Mouse (Mus musculus) retina, embryonic 14.5 days (tissue): ENCODE data around the gene Tmf1.

ENCODE experiments used
- DNase-seq: peaks from one replicate; pipeline ENCODE4 v3.0.0-alpha.2; 2015; ENCODE audit warnings: low spot score

Tmf1 gene

DNA sequence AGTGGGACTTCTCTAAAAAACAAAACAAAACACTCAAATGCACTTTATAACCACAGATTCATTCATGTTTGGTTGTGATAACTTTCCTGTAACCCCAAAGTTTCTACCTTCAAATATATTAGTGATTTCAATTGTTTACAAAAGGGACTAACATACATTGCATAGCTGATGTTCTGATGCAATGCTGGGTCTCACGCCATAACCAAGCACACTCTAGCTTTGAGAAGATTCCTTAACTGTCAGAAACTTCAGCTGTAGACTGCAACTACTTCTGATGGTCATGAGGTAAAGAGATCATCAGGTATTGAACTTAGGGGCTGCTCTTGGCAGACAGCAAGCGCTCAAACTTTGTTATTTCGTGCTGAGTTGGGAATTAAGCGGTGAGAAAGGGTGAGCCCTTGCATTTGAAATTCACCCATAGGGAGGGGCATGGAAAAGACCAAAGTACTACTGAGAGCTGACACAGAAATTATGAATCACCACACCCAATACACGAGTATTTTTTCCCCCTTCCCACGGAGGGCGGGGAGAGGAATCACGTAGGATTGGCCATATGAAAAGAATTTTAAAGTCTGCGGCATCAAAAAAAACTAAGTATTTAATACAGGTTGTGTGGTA, 25.4 kb upstream of the Tmf1 start:
- no peak for DNase-seq

DNA sequence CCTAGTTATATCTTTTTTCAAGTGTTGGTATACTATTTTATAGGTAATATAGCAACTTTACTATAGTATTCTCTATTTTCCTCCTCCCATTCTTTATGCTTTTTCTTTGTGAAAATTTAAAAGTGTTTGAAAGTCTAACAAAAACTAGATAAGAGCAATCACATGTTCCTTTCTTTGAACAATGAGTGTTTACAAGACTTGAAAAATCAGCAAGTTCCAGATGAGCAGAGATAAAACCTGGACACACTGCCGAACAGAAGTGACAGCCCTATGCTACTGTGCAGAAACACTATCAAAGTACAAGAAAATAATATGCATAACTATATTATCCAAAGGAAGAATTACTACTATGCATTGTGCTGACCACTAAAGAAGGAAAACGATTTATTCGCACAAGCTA, 23.6 kb upstream of the Tmf1 start:
- DNase-seq = no peak

DNA sequence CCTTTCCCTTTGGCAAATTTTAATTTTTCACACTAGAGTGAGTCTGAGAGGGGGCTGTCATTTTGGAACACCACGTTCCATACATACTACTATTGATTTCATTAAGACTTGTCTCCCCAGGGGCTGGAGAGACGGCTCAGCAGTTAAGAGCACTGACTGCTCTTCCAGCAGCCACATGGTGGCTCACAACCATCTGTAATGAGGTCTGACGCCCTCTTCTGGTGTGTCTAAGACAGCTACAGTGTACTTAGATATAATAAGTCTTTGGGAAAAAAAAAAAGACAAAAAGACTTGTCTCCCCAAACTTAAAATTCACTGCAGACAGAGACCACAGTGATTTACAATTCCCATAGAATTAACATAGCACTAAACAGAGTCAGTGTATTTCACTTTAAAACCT, 21.5 kb upstream of the Tmf1 start:
- no peak for DNase-seq

DNA sequence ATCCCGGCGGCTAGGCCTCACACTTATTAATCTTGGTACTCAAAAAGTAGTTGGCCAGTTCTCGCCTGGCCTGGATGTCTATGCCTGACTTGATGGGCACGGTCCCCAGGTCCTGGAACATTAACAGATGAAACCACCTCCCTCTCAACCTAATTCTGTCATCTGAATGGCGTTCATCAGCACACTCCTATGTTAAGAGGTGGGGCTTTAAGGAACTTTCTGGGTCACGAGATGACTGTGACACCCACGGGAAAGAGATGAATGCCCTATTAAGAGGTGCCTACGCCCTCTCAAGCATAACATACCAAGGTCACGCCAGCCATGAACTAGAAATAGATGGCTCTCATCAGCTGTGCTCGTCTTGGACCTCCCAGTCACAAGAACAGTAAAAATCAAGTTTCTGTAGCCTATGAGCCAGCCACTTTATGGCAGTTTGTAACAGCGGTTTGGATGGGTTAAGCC, 476 bp upstream of the Tmf1 start:
- DNase-seq = no peak

DNA sequence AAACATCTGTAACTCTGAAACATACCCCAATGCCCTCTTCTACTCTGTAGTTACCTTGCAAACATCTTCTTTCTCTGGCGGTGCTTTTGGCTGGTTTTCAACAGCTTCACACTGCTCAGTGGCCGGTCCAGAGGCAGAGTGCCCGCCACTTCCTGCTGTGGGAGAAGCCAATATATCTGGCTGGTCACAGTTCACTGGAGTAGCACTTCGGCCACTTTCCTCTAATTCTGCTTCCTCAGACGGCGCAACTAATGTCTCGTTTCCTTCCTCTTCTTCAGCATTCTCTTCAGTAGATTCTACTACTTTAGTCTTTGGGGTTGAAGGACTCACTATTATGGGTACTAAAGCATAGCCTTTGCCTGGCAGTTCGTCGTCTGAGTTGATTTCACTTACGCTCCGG, 3.2 kb downstream of the Tmf1 start:
- no peak for DNase-seq

DNA sequence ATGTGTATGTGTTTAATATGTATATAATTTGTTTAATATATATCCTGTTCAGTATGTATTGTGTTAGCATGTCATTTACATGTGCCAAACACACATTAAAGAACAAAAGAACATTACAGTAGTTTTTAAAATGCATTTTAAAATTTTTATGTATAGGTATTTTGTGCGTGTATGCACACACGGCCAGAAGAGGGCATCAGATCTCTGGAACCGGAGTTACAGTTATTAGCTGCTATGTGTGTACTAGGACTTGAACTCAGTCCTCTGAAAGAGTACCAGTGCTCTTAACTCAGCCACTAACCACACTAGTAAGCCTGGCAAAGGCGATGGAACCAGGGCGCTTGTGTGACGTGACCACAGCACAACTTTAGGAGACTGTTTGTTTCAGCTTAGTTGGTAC, 28.8 kb downstream of the Tmf1 start:
- DNase-seq = no peak

DNA sequence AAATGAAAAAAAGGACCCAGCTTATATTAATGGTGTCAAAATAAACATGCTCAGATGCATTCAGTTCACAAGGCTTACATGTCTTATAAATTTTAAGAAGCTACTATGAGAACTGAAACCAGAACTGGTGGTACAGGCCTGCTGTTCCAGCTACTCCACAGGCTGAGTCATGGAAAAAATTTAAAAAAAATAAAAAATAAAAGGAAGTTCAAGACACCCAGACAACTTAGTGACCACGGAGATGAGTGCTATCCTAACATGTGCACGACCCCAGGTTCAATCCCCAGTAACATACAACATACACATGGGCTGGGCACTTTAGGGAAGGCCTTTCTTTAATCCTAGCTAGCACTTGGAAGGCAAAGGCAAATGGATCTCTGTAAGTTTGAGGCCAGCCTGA, 29.2 kb downstream of the Tmf1 start:
- DNase-seq = no peak

DNA sequence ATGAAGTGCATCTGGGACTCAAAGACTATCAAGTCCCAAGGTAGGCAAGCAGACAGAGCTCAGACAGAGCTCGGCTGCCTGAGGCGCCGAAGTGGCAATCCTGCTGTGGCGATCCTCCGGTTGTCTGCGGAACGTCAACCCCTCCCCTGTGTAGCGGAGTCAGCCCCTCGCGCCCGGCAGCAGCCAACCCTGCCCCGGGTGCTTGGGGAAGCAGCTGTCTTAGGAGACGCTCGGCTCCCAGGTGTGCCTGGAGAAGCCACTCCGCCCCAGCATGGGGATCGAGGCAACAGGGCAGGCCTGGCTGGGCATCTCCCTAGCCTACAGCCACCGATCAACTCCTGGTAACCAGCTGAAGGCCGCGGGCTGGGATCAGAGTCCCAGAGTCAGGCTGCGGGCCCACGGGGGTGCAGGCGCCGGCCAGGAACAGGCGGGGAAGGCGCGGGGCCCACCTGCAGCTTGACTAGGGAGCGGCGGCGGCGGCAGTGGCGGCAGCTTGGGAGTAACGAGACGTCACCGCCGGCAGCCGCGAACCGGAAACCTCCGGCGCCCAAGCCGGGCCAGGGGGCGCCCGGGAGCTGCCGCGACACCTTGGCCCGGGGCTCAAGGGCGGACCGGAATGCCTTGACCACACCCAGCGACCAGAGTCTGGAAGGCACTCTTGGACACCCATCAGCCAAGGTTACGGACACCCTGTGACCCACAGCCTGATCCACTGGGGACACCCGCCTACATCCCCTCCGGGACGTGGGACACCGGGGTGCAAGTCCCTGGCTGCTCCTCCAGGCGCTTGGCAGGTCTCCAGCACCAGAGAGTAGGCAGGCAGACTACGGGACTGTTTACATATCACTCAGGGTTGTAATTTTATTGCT, 30.3 kb downstream of the Tmf1 start, which contains the start of gene Eogt:
Gene Eogt, minus strand, starts transcription at position 800 of the 869 bp plus-strand sequence.
- DNase-seq = peak; percentile 73

DNA sequence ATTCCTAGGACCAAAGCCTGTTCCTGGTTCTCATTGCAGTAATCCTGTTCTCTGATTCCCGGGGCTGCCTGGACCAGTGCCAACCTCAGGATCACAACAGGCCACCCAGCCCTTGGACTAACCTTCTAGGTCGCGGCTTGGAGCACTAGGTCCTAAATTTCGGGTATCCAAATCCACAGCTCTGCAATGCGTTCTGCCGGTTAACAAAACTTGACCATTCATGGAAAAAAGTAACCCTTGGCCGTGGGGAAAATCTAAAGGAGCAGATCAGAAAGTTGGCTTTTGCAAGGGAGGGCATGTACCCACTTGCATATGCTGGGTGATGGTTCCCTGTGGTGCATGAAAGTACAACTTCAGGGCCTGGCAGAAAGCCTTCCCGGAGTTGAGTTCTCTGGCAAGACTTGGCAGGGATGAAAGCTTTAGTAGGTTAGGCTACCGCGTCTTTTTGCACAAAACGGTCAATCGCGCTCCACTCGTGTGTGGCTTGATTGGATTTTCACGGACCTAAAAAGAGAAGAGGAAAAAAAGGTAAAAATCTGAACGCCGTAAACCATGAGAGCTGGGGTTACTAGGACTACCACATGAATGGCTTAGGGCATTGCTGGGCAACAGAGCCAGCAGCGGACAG, 31.1 kb downstream of the Tmf1 start:
- peak; percentile 36 for DNase-seq

DNA sequence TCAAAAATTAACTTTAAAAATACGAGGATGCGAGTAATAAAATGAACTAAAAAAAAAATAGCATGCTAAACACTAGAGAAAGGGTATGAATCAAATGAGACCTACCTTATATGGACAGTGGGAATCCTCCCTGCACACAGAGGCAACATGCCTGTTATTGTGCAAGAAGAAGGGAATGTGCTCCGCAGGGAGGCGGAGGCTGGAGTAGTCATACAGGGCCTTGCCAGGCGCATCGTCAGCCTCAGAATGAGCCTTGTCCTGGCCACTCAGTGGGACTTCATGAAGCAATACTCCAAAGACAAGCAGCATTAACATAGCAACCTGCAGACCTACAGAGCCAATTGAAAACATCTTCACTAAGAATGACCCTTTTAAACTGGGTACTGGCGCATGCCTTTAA, 33.8 kb downstream of the Tmf1 start:
- DNase-seq = no peak

DNA sequence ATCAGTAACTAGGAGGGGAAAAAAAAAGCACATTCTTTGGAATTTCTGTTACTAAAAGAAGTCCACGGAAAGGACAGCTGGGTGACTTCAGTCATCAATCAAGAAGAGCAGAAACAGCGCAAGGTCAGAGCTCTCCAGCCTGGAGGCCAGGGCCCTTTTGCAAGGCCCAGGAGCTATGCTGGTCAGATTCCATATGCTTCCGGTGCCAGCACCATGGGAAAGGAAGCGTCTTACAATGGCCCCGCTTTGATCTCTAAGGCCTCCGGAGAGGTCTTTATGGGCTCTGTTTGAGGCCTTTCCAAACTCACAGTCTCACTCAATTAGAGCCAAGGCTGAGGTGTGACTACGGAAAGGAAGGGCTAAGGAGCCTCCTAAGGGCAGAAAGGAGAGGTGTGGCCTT, 34.6 kb downstream of the Tmf1 start:
- DNase-seq = no peak

DNA sequence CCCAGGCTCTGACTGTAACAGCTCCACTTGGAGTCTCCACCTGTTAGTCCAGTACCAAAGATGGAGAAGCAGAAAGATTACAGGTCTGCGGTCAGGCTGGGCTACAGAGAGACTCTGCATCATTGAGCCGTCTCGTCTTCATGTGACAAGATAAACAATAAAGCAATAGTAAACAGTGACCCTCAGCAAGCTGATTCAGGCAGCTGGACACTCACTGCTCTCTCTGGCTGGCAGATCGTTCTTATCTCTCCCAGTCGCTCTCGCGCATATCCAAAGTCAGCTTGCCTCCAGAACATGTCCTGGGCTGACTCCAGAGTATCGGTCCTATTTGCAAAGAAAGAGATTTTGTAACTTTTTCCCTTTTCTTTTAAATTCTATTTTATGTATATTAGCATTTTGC, 36.3 kb downstream of the Tmf1 start:
- DNase-seq = no peak

DNA sequence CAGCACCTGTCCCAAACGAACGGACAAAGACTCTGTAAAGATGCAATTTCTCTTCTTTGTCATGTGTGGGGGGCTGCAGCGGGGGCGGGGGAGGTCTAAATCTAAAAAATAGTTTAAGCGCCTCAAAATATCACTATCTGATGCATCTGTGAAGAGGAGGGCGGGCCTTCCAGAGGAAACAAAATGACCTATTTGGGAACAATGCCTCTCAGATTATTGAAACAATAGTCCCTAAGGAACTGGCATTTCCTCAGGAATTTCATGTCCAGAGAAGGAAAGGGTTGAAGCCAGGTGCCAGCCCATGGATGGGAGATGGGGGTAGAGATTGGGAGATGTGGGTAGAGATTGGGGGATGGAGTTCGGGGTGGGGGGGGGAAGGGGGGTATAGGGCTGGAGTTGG, 37.1 kb downstream of the Tmf1 start:
- DNase-seq = no peak

DNA sequence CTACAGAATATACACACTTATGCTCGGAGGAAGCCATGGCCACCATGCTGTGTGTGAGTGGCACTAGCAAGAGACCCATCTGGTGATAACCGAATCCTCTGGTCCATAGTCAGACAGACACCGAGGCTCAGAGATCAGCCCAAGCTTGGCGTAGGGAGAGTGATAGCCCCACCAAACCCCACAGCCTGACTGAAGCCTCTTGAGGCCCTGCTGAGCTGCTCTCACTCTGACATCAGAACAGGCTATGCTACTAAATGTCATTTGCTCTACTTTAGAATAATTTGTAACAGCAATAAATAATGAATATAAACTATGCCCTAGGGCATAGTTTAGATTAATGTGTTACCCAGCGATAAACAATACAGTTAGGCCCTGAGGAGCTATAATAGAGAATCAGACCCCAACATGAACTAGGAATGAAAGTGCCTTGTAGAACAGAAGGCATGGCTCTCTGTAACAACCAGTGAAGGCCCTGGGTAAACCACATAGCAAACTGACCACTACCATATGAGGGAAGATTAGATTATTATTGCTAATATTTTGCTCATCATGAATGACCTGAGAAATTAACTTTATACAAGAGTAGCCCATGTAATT, 46.1 kb downstream of the Tmf1 start:
- no peak for DNase-seq

DNA sequence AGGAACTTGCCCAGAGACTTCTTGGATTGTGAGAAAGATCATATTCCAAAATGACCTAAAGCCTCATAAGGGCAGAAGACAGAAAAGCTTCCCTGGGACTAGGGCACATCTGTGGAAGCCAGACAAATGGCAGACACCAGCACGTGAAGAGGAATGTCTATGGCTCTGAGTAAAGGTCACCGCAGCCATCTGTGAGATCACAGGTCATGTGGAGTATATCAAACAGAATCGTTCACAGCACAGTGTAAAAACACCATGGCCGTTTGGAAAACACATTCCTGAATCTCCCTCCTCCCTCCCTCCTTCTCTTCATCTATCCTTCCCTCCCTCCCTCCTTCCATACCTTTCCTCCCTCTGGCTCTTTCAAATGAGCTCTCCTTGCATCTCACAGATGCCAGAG, 47.1 kb downstream of the Tmf1 start:
- no peak for DNase-seq

DNA sequence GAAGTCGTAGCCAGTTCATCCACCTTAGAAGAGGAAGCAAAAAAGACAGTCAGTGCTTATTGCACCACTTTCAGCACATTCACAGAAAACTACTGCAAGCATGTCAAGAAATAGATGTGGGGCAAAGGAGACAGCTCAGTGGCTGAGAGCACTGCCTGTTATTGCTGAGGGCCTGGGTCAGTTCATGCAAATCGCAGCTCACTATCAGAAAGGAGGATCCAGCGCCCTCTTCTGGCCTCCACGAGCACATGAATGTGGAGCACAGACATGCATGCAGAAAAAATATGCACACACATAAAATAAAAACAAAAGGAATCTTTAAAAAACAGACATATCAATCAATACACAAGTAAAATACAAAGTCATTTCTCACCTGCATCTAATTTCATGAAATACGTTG, 47.9 kb downstream of the Tmf1 start:
- no peak for DNase-seq

DNA sequence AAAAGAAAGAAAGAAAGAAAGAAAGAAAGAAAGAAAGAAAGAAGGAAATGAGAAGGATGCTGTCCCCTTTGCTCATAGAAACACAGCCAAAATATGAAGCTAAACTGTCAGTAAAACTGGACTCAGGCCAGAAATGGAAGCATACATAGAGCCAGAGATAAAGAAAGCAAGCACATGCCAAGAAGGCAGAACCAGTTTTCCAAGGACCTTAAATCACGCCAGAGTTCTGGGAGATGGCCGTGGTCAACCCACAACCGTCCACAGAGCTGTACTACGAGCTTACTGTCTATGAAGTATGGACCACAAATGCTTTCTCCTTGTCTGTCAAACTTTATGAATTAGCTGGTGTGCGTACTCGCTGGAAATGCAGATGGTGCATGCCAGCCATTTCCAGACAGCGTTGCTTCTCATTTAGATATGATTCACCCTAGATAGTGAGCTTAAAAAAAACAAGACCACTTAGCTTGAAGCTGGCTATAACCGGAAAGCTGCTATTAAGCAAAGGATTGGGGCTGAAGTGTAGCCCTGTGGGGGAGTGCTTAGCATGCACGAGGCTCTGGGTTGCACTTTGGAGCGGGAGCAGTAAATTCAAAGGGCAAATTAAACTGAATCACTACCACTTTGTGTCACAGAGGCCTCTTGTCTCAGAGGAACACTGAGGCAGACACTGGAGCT, 54.4 kb downstream of the Tmf1 start:
- DNase-seq = no peak

DNA sequence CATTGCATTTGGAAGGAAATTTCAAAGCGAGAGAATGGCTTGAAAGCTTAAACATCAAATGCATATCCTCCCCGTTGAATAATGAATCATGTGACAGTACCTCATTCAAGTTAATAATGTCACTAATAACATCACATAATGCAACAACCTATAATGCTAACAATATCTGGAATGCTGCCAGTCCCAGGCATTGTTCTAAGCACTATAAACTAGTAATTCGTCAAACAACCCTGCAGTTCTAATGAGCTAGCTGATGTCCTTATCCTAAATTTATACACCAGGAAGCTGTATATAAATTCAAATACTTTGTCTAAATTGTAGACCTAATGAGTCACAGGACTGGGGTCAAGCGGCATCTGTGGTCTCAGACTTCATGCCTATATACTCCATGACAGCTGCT, 58.0 kb downstream of the Tmf1 start:
- no peak for DNase-seq

DNA sequence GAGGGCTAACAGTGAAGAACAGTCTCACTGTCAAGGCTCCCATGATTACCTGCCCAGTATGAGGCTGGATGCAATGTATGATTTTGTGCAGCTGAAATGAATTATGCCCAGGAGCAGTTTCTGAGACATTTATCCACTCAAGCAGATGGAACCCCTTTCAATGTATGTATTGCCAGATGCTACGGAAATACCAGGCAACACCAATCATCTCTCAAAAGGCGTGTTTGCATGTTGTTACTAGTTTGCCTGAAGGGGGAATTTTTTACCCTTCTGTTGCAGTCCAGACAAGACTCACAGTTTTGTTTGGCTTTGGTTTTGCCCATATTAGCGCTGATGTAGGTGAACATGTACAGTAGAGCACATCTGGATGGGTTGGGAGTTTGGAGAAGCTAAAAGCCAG, 60.6 kb downstream of the Tmf1 start:
- no peak for DNase-seq

DNA sequence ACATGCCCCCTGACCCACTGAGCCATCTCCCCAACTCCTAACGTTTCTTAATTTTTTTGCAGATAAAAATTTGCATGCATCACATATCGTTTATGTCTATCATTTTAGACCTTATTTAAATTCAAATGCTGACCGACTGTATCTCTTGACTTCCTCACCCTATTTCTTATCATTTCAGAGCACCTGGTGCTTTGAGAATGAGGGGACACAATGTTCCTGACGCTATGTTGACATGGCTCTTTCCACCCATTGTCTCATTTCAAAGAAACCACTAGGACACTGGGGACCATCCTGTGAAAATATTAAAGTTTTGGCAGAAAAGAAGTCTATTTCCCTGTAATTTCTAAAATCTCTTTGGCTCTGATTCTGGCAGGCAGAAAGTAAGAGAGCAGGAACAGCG, 62.0 kb downstream of the Tmf1 start:
- no peak for DNase-seq

DNA sequence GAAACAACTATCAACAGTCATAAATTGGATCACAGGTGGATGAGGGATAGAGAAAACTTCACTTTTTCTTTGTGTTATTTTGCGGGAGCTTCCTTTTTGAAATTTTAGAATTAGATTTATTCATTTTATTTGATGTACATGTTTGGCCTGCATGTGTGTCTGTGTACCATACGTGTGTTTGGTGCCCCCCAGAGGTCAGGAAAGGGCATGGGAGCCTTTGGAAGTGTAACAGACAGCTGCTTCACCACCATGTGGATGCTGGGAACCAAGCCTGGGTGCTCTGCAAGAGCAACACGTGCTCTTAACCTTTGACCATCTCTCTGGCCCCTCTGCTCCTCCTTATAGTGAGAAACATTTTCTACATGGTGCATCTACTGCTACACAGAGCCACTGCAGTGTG, 64.1 kb downstream of the Tmf1 start:
- DNase-seq = no peak

DNA sequence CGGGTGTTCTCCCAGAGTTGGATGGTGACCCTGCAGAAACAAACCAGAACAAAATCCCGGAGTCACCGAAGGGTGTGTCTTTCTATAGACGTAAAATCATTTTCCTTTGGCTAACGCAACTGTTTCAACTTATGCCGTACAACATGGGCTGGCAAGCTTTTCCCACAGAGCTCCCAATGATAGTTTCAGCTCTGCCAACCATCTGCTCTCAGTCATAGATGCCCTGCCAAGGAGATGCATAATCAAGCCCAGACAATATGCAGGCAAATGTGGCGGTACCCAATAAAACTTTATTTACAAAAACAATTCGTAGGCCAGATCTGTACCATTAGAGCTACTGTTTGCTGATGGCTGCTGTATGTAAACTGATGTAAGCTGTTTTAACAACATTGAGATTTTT, 66.7 kb downstream of the Tmf1 start:
- no peak for DNase-seq
